Mouse (Mus musculus) erythroid progenitor cell, adult 5-6 weeks (primary cell): ENCODE measurements around the gene Zdhhc15. TPM values are rescaled to one million over a fixed set of nuclear protein-coding genes. Genes with fewer than 3 reads are reported as not detected.

Source experiments
- ATAC-seq: replicated peaks from 2 replicates; pipeline ENCODE4 v1.8.0; 2016; ENCODE audit warnings: moderate number of reproducible peaks, mild to moderate bottlenecking, moderate TSS enrichment, inconsistent platforms; ENCODE audit not compliant: poor library complexity, low FRiP score, severe bottlenecking
- total RNA-seq, 2 experiments: library from RNA; stranded (forward) in 1 of 2; stranded (reverse) in 1 of 2; fragments of 150-400 nt in 1 of 2; fragments of 186-747, 209-891 nt in 1 of 2; gene quantifications; 2 replicates each; pipeline versions ENCODE4 v1.2.3 to v1.2.4; 2015 to 2017; ENCODE audit warnings: low replicate concordance in 2 of 2

Zdhhc15 gene
- total RNA-seq (2015; ENCODE audit: low replicate concordance) (3.6 and 10.9 TPM in 2 replicates), total RNA-seq (2017; ENCODE audit: low replicate concordance) (4.9 and 6.8 TPM in 2 replicates)

DNA sequence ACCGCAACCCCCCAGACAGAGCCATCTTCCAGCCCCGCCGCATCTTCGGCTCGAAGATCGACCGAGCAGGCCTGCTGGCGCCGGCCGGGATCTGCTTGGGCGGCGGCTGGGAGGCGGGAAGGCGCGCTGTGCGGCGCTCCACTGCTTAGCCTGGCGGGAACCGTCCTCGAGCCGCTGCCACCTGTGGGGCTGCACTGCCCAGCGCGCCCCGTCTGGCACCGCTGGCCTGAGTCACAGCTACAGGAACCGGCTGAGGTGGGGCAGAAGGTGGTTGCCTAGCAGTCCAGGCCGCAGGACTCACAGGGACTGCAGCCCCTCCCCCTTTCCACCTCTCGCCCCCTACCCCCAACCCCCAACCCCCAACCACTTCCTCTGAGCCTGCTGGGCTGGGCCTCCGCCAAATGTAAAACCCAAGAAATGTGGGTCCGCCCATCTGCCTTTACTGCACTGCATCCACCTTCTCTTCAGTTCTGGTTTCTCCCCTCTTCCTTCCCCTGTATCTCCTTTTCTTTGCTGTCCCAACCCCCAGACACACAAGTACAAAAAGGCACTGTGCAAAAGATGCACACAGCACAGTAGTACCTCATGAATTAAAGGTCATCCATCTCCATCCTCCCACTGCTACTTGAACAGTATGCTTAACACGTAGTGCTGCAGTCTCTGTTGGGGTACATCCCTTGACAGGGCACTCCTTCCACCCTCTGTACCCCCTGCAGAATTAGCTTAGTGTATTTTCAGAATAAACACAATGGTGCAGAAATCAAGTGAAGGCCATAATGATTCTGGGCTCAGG, at the start of gene Zdhhc15:
Gene Zdhhc15 (minus strand): TSS at position 308 of the 793 bp plus-strand sequence.
- peak; percentile 99 for ATAC-seq

DNA sequence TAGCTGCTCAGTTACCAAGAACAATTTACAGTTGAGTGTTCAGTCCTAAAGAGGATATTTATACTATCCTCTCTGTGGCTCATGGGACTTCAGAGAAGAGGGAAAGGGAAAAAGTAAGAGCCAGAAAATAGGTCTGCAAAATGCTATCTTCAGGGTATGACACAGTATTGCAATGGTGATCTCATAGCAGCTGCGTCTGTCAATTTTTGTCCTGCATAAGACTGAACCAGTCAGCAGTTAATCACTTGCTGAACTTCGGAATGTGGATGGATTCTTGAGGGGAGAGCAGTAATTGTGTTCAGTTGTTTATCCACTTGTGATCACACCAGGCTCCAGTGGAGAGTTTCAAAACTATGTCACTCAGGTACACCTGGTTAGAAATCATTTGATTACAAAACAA, 37.1 kb upstream of the Zdhhc15 start:
- no peak for ATAC-seq

DNA sequence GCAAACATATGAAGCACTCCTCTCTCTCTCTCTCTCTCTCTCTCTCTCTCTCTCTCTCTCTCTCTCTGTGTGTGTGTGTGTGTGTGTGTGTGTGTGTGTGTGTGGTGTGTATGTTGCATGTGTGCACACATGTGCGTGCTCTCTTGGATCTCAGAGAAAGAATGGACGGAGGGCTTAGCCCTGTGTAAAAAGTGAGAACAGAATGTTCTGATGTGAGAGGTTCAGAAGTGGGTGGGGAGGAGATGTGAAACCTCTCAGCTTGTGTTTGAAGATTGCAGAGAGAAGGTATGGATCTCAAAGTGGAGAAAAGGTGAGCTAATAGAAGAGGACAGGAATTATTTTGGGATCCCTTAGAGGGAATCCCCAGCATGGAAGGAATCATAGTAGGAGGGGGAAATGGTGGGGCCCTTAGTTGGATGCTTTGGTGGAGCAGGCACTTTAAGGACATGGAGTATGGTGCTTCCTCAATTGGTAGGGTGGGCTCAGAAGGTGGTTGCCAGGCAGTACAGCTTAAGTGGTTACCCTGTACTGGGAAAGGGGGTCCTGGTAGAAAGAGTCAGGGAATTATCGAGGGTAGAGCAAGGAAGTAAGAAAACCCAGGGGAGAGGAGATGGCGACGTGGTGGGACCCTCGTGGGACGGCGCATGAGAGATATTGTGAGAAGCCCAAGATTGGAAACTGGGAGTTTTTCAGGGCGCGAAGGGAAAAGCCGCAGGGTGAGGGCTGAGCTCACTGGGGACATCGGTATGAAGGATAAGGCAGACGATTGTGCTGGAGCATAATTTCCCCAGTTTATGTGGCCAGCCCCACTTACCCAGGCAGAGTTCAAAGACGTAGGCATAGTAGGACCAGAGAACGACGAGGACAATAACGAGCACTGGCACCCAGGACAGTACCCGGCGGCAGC, 761 bp downstream of the Zdhhc15 start:
- peak; percentile 67 for ATAC-seq

DNA sequence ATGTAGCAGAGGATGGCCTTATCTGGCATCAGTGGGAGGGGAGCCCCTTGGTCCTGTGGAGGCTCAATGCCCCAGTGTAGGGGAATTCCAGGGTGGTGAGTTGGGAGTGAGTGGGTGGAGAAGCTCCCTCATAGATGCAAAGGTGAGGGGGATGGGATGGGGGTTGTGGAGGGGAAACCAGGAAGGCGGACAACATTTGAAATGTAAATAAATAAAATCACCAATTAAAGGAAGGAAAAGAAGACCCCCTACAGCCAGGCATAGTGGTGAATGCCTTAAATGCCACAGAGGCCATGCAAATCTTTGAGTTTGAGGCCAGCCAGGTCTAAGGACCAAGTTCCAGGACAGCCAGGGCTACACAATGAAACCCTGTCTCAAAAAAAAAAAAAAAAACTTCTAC, 13.9 kb downstream of the Zdhhc15 start:
- ATAC-seq = no peak

DNA sequence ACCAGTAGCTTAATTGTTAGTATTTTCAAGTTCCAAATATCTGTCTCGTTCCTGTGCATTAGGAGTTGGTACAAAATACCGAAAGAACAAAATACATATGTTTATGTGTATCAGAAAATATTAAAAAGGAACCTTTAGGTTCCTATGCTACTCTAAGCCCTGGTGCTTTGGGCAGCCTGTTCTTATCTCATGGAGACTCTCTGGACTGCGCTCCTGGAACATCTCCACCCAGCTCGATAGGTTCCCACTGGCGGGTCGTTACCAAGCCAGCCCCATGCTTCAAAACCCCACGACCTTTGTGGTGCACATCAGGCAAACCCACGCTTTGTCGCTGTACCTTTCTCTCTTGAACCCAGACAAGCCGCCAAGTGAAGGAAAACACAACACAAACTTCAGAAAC, 58.3 kb downstream of the Zdhhc15 start:
- ATAC-seq = peak; percentile 59; the same call in 1 of the 2 replicates

DNA sequence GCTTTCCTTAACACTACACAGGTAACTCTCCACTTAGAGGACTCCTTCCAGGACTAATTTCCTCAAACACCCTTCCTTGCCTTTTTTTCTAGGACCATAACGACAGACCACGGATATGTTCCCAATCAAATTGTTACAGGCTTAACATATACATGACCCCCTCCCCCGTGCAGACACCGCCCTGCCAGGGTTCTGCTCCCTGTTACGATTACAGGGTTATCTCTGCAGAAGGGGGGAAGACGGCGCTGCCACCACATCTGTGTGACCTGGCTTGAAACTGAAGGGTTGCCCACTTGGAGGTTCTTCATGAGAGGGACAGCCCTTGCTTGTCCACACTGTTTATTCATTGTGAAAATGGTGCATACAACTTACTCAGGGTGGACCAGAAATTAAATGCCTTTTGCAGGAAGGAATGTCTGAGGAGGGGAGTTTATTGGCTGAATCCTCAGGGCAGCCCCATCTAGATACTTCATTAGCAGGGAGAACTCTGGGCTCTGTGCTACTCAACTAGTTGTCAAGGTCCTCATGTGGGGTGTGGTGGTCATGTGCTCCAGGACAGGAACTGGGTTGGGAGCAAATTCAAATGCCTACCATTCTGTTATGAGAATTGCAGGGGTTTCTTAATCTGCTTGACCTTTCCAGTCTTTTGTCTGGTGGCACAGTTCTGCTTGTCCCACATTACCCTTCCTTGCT, 67.0 kb downstream of the Zdhhc15 start:
- peak; percentile 86 for ATAC-seq

DNA sequence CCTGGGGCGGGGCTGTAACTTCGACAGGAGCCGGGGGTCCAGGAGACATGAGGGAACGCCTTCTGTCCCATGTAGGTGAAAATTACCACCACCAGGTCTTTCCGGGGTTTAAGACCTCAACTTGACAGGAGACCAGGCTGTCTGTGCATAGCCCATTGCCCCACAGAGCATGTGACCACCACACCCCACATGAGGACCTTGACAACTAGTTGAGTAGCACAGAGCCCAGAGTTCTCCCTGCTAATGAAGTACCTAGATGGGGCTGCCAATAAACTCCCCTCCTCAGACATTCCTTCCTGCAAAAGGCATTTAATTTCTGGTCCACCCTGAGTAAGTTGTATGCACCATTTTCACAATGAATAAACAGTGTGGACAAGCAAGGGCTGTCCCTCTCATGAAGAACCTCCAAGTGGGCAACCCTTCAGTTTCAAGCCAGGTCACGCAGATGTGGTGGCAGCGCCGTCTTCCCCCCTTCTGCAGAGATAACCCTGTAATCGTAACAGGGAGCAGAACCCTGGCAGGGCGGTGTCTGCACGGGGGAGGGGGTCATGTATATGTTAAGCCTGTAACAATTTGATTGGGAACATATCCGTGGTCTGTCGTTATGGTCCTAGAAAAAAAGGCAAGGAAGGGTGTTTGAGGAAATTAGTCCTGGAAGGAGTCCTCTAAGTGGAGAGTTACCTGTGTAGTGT, 68.5 kb downstream of the Zdhhc15 start:
- ATAC-seq = peak; percentile 87

DNA sequence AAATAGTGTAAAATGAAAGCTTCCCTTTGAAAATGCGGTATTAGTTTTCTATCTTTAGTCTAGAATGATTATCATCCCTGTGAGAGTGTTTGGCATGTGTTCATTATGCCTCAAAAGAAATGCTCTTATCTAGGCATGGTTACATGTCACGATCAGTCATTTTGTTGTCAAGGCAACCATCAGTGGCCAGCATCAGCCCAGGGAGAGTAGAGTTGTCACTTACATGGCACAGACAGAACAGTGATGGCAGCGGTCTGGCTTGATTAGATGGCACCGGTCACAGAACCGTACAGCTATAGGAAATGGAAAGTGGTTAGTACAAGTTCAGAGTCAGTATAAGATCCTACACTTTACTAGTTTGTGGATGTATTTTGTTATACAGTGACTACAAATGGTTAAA, 96.9 kb downstream of the Zdhhc15 start:
- 0 out of 2 replicates have a peak, but pooled peaks have one; percentile 54 for ATAC-seq

DNA sequence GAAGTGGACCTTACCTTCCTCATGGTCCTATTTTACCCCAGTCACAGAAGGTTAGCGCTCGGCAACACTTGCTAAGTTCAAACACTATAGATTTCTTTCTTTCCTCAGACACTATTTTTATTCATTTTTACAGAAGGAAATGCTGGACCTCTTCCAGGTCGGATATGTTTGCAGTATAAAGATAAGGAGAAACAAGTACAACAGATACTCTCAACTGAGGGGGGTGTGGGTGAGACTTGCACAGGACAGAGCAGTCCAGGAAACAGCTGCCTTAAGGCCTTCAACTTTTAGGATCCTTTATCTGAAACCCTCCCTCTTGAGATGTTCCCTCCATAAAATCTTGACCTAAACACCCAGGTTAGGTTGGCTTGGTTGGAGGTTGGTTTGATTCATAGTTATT, 103.4 kb downstream of the Zdhhc15 start:
- ATAC-seq = peak; percentile 87

DNA sequence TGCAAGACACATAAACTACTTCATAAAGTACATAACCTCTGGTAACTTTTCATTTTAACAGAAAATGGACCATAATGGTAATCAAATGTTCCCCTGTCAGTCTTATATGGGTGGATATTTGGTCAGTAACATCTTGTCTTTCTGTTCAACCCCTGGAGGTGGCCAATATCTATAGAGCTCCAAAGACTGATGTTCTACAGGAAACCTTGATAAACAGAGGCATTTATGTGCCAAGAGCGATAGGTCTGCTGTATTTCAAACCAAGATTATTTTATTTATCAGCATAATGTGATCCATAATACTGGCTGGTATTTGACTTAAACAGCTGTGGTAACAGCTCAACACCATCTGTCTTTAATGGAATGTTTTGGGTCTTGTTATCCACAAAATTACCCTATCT, 125.6 kb downstream of the Zdhhc15 start:
- ATAC-seq = peak; percentile 74

DNA sequence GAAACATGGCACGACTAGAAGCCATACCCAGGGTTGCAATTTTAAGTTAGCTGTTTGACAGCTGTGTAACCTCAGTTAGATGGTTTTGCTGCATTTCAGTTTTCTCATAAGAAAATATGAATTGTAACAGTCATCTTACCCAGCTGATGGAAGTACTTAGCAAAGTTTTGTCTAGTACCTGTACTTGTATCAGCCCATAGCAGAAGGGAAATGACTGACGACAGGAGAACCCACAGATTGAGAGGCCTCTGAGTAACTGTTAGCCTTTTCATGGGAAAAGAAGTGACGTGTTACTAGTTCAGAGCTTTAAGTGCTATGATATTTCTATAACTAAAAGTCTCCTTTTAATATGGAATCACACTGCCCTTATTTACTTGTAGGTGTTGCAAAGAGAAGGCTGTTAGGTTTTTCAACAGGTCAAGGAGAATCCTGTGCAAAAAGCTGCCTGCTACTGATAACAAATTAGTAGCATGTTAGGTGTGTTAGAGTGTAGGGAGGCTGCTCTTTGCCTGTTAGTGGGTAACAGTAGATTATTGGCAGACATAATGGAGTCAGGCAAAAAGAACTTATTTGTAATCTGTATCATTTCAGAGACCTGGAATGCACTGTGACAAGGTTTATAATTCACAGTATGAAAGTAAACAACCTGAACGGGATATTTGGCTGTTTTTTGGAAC, 126.8 kb downstream of the Zdhhc15 start:
- ATAC-seq = peak; percentile 84

DNA sequence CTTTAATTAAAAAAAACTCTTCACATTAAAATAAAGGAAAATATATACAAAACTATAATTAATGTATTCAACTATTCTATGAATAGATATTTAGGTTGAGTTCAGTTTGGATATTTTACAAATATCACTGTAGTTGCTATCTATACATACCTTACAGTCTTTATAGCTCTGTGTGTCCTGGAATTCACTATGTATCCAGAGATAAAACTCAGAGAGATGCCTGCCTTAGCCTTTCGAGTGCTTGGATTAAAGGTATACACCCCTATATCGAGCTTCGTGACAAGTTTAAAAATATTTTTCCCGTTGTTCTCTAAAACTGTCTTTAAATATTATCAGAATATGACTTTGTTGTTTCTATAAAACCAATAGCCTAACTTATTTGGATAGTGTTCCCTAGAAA, 128.2 kb downstream of the Zdhhc15 start:
- peak; percentile 48; the same call in 1 of the 2 replicates for ATAC-seq

DNA sequence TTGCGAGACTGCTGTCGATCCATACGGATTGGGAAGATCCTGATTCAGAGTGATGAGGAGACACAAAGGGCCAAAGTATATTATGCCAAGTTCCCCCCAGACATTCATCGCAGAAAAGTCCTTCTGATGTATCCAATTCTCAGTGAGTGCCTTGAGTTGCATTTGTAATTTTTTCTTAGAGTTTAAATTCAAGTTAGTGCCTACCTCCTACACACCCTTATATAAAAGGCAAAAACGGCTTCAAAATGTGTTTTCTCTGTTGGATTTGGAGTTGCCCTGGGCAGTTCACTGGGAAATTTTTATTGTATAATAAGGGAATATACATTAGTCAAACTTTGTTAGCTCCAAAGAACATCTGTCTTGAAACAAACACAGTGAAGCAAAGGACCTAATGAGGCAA, 169.1 kb downstream of the Zdhhc15 start:
- ATAC-seq = no peak

DNA sequence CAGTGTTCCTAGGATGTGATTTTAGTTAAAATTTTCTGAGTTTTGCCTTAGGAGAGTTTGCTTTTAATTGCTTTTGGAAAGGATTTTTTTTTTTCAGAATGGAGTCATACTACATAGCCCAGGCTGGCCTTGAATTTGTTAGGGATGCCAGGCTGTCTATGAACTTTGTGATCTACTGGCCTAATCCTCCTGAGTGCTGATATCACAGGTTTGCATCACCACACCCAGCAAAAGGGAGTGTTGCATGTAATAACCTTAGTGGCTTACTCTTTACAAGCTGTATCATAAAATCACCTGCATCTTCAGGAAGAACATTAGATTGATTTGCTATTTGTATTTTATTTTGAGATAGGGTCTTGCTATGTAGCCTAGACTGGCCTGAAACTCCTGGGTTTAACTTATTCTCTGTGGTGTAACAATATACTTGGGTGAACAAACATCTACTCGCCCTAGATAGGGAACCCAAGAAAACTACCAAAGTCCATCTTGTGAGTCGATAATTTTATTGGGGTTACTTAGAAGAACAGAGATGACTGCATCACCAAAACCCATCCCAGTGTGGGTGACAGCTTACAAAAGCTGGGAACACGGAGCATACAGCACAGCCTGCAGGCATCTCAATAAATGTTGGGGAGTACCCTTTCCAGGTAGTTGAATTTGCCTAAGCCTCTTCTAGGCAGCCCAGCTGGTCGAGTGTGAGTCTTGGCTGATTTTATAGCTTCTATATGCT, 181.1 kb downstream of the Zdhhc15 start:
- no peak for ATAC-seq

DNA sequence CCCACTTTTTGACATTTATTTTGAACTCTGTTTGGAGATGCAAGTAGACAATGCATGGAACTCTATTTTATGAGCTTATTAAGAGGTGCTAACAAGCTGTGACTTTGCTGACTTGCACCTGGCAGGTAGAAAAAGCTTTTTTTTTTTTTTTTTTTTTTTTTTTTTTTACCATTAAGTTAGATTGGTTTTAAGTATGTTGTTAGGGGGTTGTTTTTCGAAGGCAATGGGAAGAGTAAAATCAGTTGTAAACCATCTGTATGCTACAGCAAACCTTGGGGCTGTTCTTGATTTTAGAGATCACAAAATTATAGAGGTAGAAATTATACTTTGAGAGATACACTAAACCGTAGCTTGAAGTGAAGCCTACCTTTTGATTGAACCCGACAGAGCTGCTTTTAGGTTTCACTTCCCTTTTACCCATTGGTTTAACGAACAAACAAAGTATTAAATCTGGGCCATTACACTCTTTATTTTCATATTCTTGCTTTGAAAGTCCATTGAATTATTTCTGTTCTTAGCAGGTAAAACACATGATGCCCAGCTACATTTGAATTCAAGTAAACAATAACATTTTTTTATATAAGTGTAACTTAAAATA, 181.9 kb downstream of the Zdhhc15 start:
- ATAC-seq = no peak

DNA sequence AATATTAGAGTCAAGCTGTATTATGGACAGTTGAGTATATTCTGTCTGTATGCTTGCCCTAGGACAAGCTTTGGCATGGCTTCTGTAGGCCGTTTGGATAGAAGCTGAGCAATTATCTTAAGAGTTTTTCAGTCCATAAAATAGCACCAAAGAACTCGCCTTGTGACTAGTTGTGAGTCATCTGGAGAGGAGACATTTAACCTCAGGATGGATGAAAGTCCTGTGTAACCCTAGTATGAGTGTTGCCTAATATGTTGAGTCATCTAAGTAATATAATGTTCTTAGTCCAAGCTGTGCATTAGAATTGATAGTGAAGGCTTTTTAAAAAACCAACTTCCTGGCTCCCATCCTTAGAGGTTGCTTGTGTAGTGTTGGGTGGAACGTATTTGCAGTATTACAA, 182.8 kb downstream of the Zdhhc15 start:
- no peak for ATAC-seq
